Mouse (Mus musculus) testis, adult 2 months (tissue): ENCODE measurements around the gene Nup214. TPM values are rescaled to one million over a fixed set of nuclear protein-coding genes. Genes with fewer than 3 reads are reported as not detected.
"Not testable (repeated sequence)": the region's sequence is repeated elsewhere in the genome, so short reads cannot be mapped to it uniquely, and the experiment has no call there.

Experiments
- H3K27ac ChIP-seq: fragments of 200-500 bp; 2 replicates; pipeline ENCODE4 v1.5.1; 2012; ENCODE audit warnings: low read depth, low read length; ENCODE audit not compliant: control insufficient read depth, insufficient read depth
- H3K27me3 ChIP-seq: fragments of 200-500 bp; 2 replicates; pipeline ENCODE4 v1.6.1; 2012; ENCODE audit warnings: mild to moderate bottlenecking, low read length, moderate library complexity; ENCODE audit not compliant: control insufficient read depth, insufficient read depth
- H3K36me3 ChIP-seq: fragments of 200-500 bp; 2 replicates; pipeline ENCODE4 v1.6.1; 2012; ENCODE audit warnings: mild to moderate bottlenecking, low read length; ENCODE audit not compliant: control insufficient read depth, insufficient read depth
- H3K4me1 ChIP-seq: fragments of 200-500 bp; 2 replicates; pipeline ENCODE4 v1.6.1; 2012; ENCODE audit warnings: low read length; ENCODE audit not compliant: control insufficient read depth, insufficient read depth
- H3K4me3 ChIP-seq: fragments of 200-500 bp; 2 replicates; pipeline ENCODE4 v1.5.1; 2012; ENCODE audit warnings: low read depth, mild to moderate bottlenecking, low read length, moderate library complexity, mixed read lengths; ENCODE audit not compliant: control insufficient read depth
- CTCF ChIP-seq: fragments of 200-500 bp; IDR thresholded peaks from 2 replicates; pipeline ENCODE4 v1.5.1; 2012; ENCODE audit warnings: low read depth, mild to moderate bottlenecking, inconsistent platforms, low read length, moderate library complexity; ENCODE audit not compliant: control insufficient read depth, insufficient read depth, insufficient replicate concordance
- POLR2A ChIP-seq: fragments of 200-500 bp; IDR thresholded peaks from 2 replicates; pipeline ENCODE4 v1.6.1; 2012; ENCODE audit warnings: low read depth, mild to moderate bottlenecking, inconsistent platforms, low read length, moderate library complexity; ENCODE audit not compliant: control insufficient read depth
- polyA plus RNA-seq: library from polyadenylated mRNA; depleted of rRNA; stranded (reverse); fragments of >200 nt; gene quantifications from 2 replicates; pipeline ENCODE4 v1.2.3, GENCODE M21; 2012

Nup214 gene
- polyA plus RNA-seq, 1 experiment: 103 TPM

DNA sequence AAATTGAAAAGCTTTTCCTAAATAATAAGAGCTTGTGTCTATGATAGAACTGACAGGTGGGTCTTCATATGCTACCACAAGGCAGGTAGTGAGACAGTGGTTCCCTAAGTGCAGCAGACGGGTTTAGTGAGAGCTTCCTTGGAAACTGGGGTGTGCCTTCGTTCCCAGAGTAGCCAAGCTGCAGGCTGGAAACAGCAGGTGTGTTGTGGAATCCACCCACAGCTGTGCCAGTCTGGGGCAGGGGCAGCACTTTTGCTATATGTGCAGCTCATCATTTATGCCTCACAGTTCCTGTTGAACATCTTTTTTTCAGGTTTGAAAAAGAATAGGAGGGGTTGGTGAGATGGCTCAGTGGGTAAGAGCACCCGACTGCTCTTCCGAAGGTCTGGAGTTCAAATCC, 50.1 kb downstream of the Nup214 start:
- no peak for TF ChIP-seq POLR2A
- TF ChIP-seq CTCF: no peak
- Histone ChIP-seq H3K4me3 (no peak overlapping the region), H3K36me3 (peaks cover 3% of the 10 kb centered on the region), H3K27me3 (no peaks in the 10 kb centered on the region), H3K4me1 (no peaks in the 10 kb centered on the region), H3K27ac (no peak overlapping the region)

DNA sequence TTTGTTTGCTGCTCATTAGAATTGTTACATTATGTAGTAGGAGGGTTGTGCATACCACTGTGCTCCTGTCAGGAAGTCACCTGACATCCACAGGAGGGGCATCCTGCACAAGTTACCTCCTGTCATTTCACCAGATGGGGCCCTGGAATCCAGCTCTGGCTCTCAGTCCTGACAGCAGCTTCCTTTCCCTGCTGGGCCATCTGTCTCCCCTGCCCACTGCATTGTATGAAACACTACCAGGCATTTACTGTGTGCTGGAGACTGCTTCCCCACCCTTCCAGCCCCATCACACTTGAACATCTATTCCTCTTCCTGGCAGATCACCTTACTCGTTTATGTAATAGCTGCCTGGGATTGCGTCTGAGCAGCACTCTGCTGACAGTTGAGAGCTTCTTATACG, 55.4 kb downstream of the Nup214 start:
- H3K4me1 ChIP-seq: no peaks in the 10 kb centered on the region
- H3K27ac ChIP-seq: no peak overlapping the region
- no peak overlapping the region for H3K4me3 ChIP-seq
- peaks cover 2% of the 10 kb centered on the region for H3K36me3 ChIP-seq
- no peak for TF ChIP-seq POLR2A
- TF ChIP-seq CTCF: no peak
- H3K27me3 ChIP-seq: no peaks in the 10 kb centered on the region

DNA sequence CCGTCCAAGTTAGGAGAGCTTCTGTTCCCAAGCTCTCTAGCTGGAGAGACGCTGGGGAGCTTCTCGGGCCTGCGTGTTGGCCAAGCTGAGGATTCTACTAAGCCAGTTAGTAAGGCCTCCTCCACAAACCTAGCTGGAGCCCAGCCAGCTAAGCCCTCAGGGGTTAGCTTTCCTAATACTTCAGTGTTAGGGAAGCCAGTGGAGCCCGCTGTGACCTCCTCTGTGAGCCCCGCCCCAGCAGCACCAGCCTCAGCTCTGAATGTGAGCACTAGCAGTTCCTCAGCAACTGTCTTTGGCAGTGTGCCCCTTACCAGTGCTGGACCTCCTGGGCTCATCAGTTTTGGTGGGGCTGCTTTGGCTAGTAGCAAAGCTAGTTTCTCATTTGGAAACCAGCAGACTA, 59.2 kb downstream of the Nup214 start:
- TF ChIP-seq POLR2A (no peak), CTCF (no peak)
- H3K36me3 ChIP-seq: peaks cover 3% of the 10 kb centered on the region
- no peaks in the 10 kb centered on the region; the same call in 1 of the 2 replicates for H3K27me3 ChIP-seq
- no peaks in the 10 kb centered on the region for H3K4me1 ChIP-seq
- H3K27ac ChIP-seq: no peak overlapping the region
- no peak overlapping the region for H3K4me3 ChIP-seq

DNA sequence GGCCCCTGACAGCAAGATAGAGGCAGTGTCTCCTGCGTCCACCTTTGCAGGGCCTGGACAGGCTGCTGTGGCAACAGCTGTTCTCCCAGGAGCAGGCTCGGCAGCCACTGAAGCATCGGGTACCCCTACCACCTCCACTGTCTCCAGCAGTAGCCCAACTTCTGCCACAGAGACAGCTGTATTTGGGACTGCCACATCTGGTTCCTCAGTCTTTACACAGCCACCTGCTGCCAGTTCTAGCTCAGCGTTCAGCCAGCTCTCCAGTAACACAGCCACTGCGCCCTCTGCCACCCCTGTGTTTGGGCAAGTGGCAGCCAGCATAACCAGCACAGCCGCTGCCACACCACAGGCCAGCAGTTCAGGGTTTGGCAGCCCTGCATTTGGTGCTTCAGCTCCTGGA, 60.0 kb downstream of the Nup214 start:
- Histone ChIP-seq H3K4me3 (no peak overlapping the region), H3K27ac (no peak overlapping the region), H3K4me1 (no peaks in the 10 kb centered on the region), H3K36me3 (peaks cover 3% of the 10 kb centered on the region), H3K27me3 (no peaks in the 10 kb centered on the region; the same call in 1 of the 2 replicates)
- TF ChIP-seq POLR2A: no peak
- TF ChIP-seq CTCF: no peak

DNA sequence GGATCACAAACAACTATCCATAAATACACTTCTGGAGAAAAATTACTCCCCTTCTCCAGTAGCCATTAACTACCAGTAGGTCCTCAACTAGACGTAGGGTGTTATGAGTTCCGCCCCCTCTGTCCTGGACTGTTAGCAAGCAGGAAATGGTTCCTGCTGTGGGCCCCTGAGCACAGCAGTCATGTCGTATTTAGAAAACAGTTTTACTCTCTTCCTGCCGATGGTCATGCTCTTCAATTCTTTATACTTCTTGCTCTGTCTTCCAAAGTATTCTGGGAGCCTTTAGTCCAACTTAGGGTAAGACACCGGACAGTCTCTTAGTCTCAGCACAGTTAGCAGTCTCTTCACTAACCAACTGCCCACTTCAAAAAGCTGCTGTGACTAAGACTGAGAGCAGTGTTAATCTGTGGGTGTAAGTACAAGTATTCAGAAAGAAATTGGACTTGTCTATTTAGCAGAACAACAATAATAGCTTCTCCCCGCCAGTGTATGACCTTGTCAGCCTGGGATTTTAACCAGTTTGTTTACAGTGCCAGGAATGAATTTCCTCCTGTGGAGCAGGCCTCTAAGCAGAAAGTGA, 63.1 kb downstream of the Nup214 start:
- Histone ChIP-seq H3K36me3 (peaks cover 4% of the 10 kb centered on the region), H3K4me3 (no peak overlapping the region), H3K4me1 (no peaks in the 10 kb centered on the region), H3K27me3 (no peaks in the 10 kb centered on the region; the same call in 1 of the 2 replicates), H3K27ac (no peak overlapping the region)
- TF ChIP-seq CTCF (no peak), POLR2A (no peak)

DNA sequence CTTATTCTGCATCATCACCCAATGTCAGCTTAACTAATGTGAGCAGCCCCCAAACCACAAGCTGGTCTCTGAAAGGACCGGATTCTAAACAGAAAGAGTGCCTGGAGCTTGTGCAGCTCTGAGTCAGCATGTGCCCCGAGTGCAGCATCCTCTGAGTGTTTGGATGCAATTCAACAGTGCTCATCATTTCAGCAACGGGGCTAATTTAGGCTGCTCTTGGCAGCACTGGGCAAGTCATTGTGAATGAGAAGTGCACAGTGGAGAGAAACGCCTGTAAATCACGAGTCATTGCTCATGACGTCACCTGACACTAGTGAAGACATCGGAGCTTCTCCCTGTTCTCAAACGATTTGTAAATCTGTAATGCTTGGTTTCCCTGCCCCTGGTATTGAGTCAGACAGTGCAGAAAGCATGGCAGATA, 64.4 kb downstream of the Nup214 start:
- TF ChIP-seq POLR2A (no peak), CTCF (no peak)
- Histone ChIP-seq H3K27ac (no peak overlapping the region), H3K36me3 (peaks cover 4% of the 10 kb centered on the region), H3K27me3 (no peaks in the 10 kb centered on the region; the same call in 1 of the 2 replicates), H3K4me3 (no peak overlapping the region), H3K4me1 (no peaks in the 10 kb centered on the region)

DNA sequence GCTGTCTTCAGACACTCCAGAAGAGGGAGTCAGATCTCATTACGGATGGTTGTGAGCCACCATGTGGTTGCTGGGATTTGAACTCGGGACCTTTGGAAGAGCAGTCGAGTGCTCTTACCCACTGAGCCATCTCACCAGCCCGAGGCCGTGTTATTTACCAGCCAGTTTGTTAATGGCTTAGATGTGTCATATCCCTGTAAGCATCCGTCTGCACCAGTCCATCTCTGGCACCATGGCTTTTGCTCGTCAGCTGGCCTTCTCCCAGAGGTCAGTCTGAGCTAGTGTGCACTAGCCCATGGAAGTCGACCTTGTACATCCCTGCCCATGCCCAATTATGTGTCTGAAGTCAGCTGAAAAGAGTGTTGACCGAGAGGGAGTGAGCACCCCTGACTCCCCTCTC, 66.4 kb downstream of the Nup214 start:
- not testable (repeated sequence) for H3K27me3 ChIP-seq, H3K4me1 ChIP-seq, H3K27ac ChIP-seq, H3K4me3 ChIP-seq, H3K36me3 ChIP-seq

DNA sequence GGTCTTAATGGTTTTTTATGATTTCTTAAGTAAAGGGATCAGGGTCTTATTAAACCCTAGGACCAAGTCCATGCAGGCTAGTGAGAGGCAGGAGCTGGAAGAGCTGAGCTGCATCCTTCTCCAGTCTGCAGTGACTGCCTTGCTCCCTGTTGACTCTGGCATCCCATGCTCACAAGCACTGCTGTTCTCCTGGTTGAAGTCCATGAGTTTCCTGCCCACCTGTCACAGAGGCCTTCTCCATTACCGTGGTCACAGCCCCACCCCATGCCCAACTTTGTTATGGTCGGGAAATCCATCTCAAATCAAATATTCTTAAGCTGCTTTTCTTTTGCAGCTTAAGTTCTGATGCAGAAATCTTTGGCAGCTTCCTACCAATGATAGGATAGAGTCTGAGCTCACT, 66.9 kb downstream of the Nup214 start:
- TF ChIP-seq CTCF (no peak), POLR2A (no peak)
- H3K4me1 ChIP-seq: no peaks in the 10 kb centered on the region
- H3K27ac ChIP-seq: no peak overlapping the region
- H3K27me3 ChIP-seq: no peaks in the 10 kb centered on the region
- H3K36me3 ChIP-seq: peaks cover 5% of the 10 kb centered on the region
- no peak overlapping the region for H3K4me3 ChIP-seq
